ENCODE assay signal across 12 mouse cellular contexts in the genomic region with DNA sequence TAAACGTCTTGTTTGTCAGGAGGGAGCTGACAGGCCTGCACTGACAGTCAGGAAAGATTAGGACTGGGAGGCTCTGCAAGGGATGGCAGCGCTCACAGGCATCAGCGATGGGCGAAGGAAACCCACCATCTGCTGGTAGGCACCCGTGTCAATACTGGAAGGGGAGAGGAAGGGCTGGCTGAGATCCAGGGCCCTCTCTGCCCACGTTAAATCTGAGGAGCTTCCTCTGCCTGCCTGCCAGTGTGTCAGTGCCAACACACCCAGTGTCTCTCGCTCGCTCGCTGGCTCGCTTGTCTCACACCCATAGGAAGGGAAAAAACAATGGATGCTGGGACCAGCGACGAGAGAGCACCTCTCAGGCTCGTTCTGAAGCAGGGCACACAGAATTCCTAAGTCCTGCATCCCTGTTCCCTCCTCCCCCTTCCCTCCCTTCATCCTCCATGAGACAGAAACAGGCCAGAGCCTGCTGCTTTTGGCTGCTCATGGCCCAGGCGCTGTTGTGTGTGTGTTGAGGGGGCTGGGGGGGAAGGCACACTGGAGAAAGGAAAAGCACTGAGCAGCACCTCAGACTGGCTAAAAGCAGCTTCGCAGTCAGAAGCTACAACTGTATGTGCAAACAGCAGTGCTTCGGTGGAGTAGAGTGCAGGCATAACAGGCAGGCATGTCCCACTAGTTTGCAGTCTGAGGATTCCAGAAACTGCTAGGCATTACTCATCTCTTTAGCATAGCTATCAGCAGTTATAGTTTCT. TPM values are rescaled to one million over a fixed set of nuclear protein-coding genes. Genes with fewer than 3 reads are reported as not detected.
DNase-seq lines count a peak whose midpoint lies in the region; ATAC-seq lines count a peak whose summit lies in the region.
"Had no signal": no experiment of that assay in that cellular context is flagged by ENCODE, and none has a peak within 500 bp of the region (broad histone marks: within the 10 kb centered on the region; RNA-seq: fewer than 3 reads in every experiment).

No protein-coding gene starts in this region.

- no peaks in the 10 kb centered on the region for H3K9me3 ChIP-seq in neural tube, embryonic 14.5 days (ENCODE audit: control insufficient read depth, low read length)

- DNase-seq in adrenal gland, adult 2 months: peak; percentile 37
- no peak for DNase-seq in adrenal gland, postnatal 4 days (ENCODE audit: low spot score in 2 of 2)
- peak; percentile 65 to 70 for DNase-seq in cerebellum, postnatal 36 days
- DNase-seq in layer of hippocampus, adult 9-10 months (ENCODE audit: low spot score): peak; percentile 62
- no peak for DNase-seq in adipocyte (ENCODE audit: low spot score)
- no peak for DNase-seq in heart, adult 18-20 months
- DNase-seq in testis, postnatal 10 days (ENCODE audit: low spot score): no peak
- DNase-seq: heart, adult 2 months; kidney, postnatal 10 days; lung, postnatal 4 days had no signal

- H3K9ac ChIP-seq in neural tube, embryonic 14.5 days (replicated peaks; ENCODE audit: low read depth, low read length): no peak overlapping the region

- no peaks in the 10 kb centered on the region for H3K4me1 ChIP-seq in neural tube, embryonic 14.5 days (ENCODE audit: control insufficient read depth, insufficient read depth, low read length)

- no peak overlapping the region for H3K4me2 ChIP-seq in neural tube, embryonic 14.5 days (ENCODE audit: low read depth, low read length)

- no peaks in the 10 kb centered on the region for H3K27me3 ChIP-seq in neural tube, embryonic 14.5 days (ENCODE audit: control insufficient read depth, insufficient read depth, low read length)
- H3K27me3 ChIP-seq: Patski had no signal

- peaks cover 45% of the 10 kb centered on the region; the same call in 1 of the 2 replicates for H3K36me3 ChIP-seq in neural tube, embryonic 14.5 days (ENCODE audit: control insufficient read depth, insufficient read depth, low read length)

- no peak overlapping the region for H3K4me3 ChIP-seq in neural tube, embryonic 14.5 days (ENCODE audit: low read depth, low read length)
- H3K4me3 ChIP-seq: heart, adult 2 months had no signal

- peak; percentile 66 for ATAC-seq in neural tube, embryonic 14.5 days (ENCODE audit: low read depth)
- ATAC-seq: Patski had no signal

- WGBS in neural tube, embryonic 14.5 days: 77% methylated on average over 16 of the region's 16 CpGs

- H3K27ac ChIP-seq in neural tube, embryonic 14.5 days (ENCODE audit: low read depth, low read length): peak overlapping the region; percentile 63
- H3K27ac ChIP-seq: heart, adult 2 months had no signal

RNA-seq across cellular contexts. Expression of a gene that starts 27.4 kb away (rescaled TPM):
- total RNA-seq in adrenal gland, adult 2 months (2021): 10 to 100 TPM; 18.6 to 25.3 TPM
- polyA plus RNA-seq in adrenal gland, adult 2 months (2012; rRNA removed): 3.7 and 4.0 TPM in 2 replicates
- 10 to 100 TPM; 26.2 to 26.7 TPM for total RNA-seq in adrenal gland, postnatal 4 days (2021)
- 50.2 and 56.4 TPM in 2 replicates for polyA plus RNA-seq in neural tube, embryonic 14.5 days (2014; fragmentation: Nextera tagmentation; extraction: Ambion mirVana)
- 10 to 100 TPM; 10.9 to 11.7 TPM for total RNA-seq in heart, adult 18-20 months (2021)

RNA-seq across cellular contexts. Expression of a gene that starts 27.5 kb away (rescaled TPM):
- total RNA-seq in adrenal gland, adult 2 months (2021): 10 to 100 TPM; 37.2 to 48.4 TPM
- 20.5 and 31.9 TPM in 2 replicates for polyA plus RNA-seq in adrenal gland, adult 2 months (2012; rRNA removed)
- total RNA-seq in adrenal gland, postnatal 4 days (2021): 10 to 100 TPM; 43.8 to 50.1 TPM
- 72.8 and 81.4 TPM in 2 replicates for polyA plus RNA-seq in neural tube, embryonic 14.5 days (2014; fragmentation: Nextera tagmentation; extraction: Ambion mirVana)
- total RNA-seq in heart, adult 18-20 months (2021): 10 to 100 TPM; 19.7 to 22.0 TPM

RNA-seq across cellular contexts. Expression of a gene that starts 41.5 kb away (rescaled TPM):
- 10 to 100 TPM; 17.2 to 26.0 TPM for total RNA-seq in adrenal gland, adult 2 months (2021)
- polyA plus RNA-seq in adrenal gland, adult 2 months (2012; rRNA removed): 82.7 and 87.2 TPM in 2 replicates
- total RNA-seq in adrenal gland, postnatal 4 days (2021): 10 to 100 TPM; 18.1 to 20.4 TPM
- polyA plus RNA-seq in neural tube, embryonic 14.5 days (2014; fragmentation: Nextera tagmentation; extraction: Ambion mirVana): 27.2 and 33.7 TPM in 2 replicates
- total RNA-seq in heart, adult 18-20 months (2021): 1 to 10 TPM; 3.8 to 3.9 TPM

Comparison
In these comparisons a context has a peak if more than half of its experiments do, and no peak if none do; other contexts are left out.
1. DNase-seq: peak in adrenal gland, adult 2 months (single experiment), cerebellum, postnatal 36 days (2 of 2) and layer of hippocampus, adult 9-10 months (single experiment); none in adrenal gland, postnatal 4 days (0 of 2), adipocyte (single experiment), heart, adult 18-20 months (0 of 2) and testis, postnatal 10 days (single experiment).